Mouse (Mus musculus) limb, embryonic 11.5 days (tissue): Measurements from ENCODE around the gene Rpl23. TPM values are rescaled to one million over a fixed set of nuclear protein-coding genes. Genes with fewer than 3 reads are reported as not detected.

Experiments used
- ATAC-seq: fragments of 200-750 bp; cut with Nextera tagmentation; 2 replicates; pipeline ENCODE4 v1.8.0; 2017; ENCODE audit warnings: low read depth; ENCODE audit not compliant: insufficient number of reproducible peaks, low FRiP score, low TSS enrichment
- DNase-seq: peaks from one replicate; pipeline ENCODE4 v3.0.0-alpha.2; 2015; ENCODE audit warnings: low spot score
- H3K27ac ChIP-seq: fragments of 300-500 bp; sonication (generic); replicated peaks from 2 replicates; pipeline ENCODE4 v1.5.1; 2014; ENCODE audit warnings: low read depth, mild to moderate bottlenecking, low read length
- H3K27me3 ChIP-seq: fragments of 300-500 bp; sonication (generic); 2 replicates; pipeline ENCODE4 v1.6.1; 2014; ENCODE audit warnings: mild to moderate bottlenecking, low read length, mixed read lengths; ENCODE audit not compliant: control insufficient read depth, insufficient read depth
- H3K36me3 ChIP-seq: fragments of 300-500 bp; sonication (generic); 2 replicates; pipeline ENCODE4 v1.6.1; 2014; ENCODE audit warnings: mild to moderate bottlenecking, low read length, moderate library complexity, mixed read lengths; ENCODE audit not compliant: control insufficient read depth, insufficient read depth
- H3K4me1 ChIP-seq: fragments of 300-500 bp; sonication (generic); 2 replicates; pipeline ENCODE4 v1.6.1; 2014; ENCODE audit warnings: low read length, mixed read lengths; ENCODE audit not compliant: control insufficient read depth, insufficient read depth
- H3K4me2 ChIP-seq: fragments of 300-500 bp; sonication (generic); 2 replicates; pipeline ENCODE4 v1.6.1; 2014; ENCODE audit warnings: low read depth, mild to moderate bottlenecking, moderate library complexity; ENCODE audit not compliant: severe bottlenecking
- H3K4me3 ChIP-seq: fragments of 300-500 bp; sonication (generic); 2 replicates; pipeline ENCODE4 v1.5.1; 2014; ENCODE audit warnings: low read depth, low read length
- H3K9ac ChIP-seq: fragments of 300-500 bp; sonication (generic); 2 replicates; pipeline ENCODE4 v1.6.1; 2014; ENCODE audit warnings: mild to moderate bottlenecking, low read length
- H3K9me3 ChIP-seq: fragments of 300-500 bp; sonication (generic); 2 replicates; pipeline ENCODE4 v1.6.1; 2016; ENCODE audit warnings: low read length; ENCODE audit not compliant: control insufficient read depth
- WGBS: fragments of 180-500 bp; shearing (Covaris S2); extraction: QIAGEN DNeasy Blood & Tissue Kit; methylation state at CpG from one replicate; pipeline ENCODE4 v1.1.7; 2014; 5-methylcytosine and 5-hydroxymethylcytosine counted together
- polyA plus RNA-seq: library from polyadenylated mRNA; unstranded; fragments of >200 nt; fragmentation: Nextera tagmentation; extraction: Ambion mirVana; gene quantifications from 2 replicates; pipeline ENCODE4 v1.2.1, GENCODE M21; 2014

The Rpl23 gene
- polyA plus RNA-seq, 1 experiment from 2014 or later = 576 TPM

GRCm38 (mm10) chr11:97806613-97806964 is 24.4 kb upstream of the Rpl23 start:
- no peak overlapping the region for H3K9ac ChIP-seq
- peaks cover 3% of the 10 kb centered on the region for H3K36me3 ChIP-seq
- H3K4me3 ChIP-seq = no peak overlapping the region
- no peaks in the 10 kb centered on the region for H3K27me3 ChIP-seq
- H3K4me2 ChIP-seq = no peak overlapping the region
- ATAC-seq = no peak
- H3K9me3 ChIP-seq = no peaks in the 10 kb centered on the region
- H3K27ac ChIP-seq = no peak overlapping the region
- 75% methylated on average over 7 of the region's 7 CpGs for WGBS
- peaks cover 61% of the 10 kb centered on the region for H3K4me1 ChIP-seq
- DNase-seq = no peak

- ATAC-seq (no peak), DNase-seq (no peak)
- WGBS = 57% methylated on average over 15 of the region's 15 CpGs
- no peaks in the 10 kb centered on the region for H3K9me3 ChIP-seq
- H3K36me3 ChIP-seq = peaks cover 3% of the 10 kb centered on the region
- H3K4me3 ChIP-seq = no peak overlapping the region
- H3K27ac ChIP-seq = no peak overlapping the region
- peaks cover 63% of the 10 kb centered on the region for H3K4me1 ChIP-seq
- no peak overlapping the region for H3K9ac ChIP-seq
- H3K27me3 ChIP-seq = no peaks in the 10 kb centered on the region
- H3K4me2 ChIP-seq = no peak overlapping the region
Measured at GRCm38 (mm10) chr11:97805662-97806612, 23.7 kb upstream of the Rpl23 start.

GRCm38 (mm10) chr11:97804841-97805661 is 22.8 kb upstream of the Rpl23 start:
- H3K36me3 ChIP-seq = peaks cover 3% of the 10 kb centered on the region
- DNase-seq (peak; percentile 42), ATAC-seq (no peak)
- no peaks in the 10 kb centered on the region for H3K9me3 ChIP-seq
- H3K27me3 ChIP-seq = no peaks in the 10 kb centered on the region
- peak overlapping the region; percentile 35; the same call in 1 of the 2 replicates for H3K4me2 ChIP-seq
- peaks cover 59% of the 10 kb centered on the region for H3K4me1 ChIP-seq
- WGBS = 32% methylated on average over 9 of the region's 9 CpGs
- H3K9ac ChIP-seq = no peak overlapping the region
- no peak overlapping the region for H3K27ac ChIP-seq
- H3K4me3 ChIP-seq = no peak overlapping the region

- H3K27ac ChIP-seq = no peak overlapping the region
- WGBS = 79% methylated on average over 5 of the region's 5 CpGs
- H3K36me3 ChIP-seq = peaks cover 3% of the 10 kb centered on the region
- ATAC-seq (no peak), DNase-seq (no peak)
- H3K4me3 ChIP-seq = no peak overlapping the region
- no peaks in the 10 kb centered on the region for H3K9me3 ChIP-seq
- H3K9ac ChIP-seq = no peak overlapping the region
- H3K4me2 ChIP-seq = no peak overlapping the region
- no peaks in the 10 kb centered on the region for H3K27me3 ChIP-seq
- H3K4me1 ChIP-seq = peaks cover 56% of the 10 kb centered on the region
Measured at GRCm38 (mm10) chr11:97803847-97804246, 21.6 kb upstream of the Rpl23 start.

GRCm38 (mm10) chr11:97802495-97802894 is 20.3 kb upstream of the Rpl23 start:
- Histone ChIP-seq H3K36me3 (peaks cover 3% of the 10 kb centered on the region; the same call in 1 of the 2 replicates), H3K27me3 (no peaks in the 10 kb centered on the region), H3K4me2 (no peak overlapping the region), H3K9me3 (no peaks in the 10 kb centered on the region), H3K4me3 (no peak overlapping the region), H3K9ac (no peak overlapping the region), H3K4me1 (peaks cover 46% of the 10 kb centered on the region), H3K27ac (0 out of 2 replicates have a peak overlapping the region, but pooled peaks have one; percentile 8)
- ATAC-seq (no peak), DNase-seq (no peak)
- WGBS = 55% methylated on average over 6 of the region's 6 CpGs

GRCm38 (mm10) chr11:97802194-97802470 is 19.9 kb upstream of the Rpl23 start:
- Histone ChIP-seq H3K4me1 (peaks cover 46% of the 10 kb centered on the region), H3K27me3 (no peaks in the 10 kb centered on the region), H3K9ac (no peak overlapping the region), H3K4me3 (no peak overlapping the region), H3K36me3 (peaks cover 3% of the 10 kb centered on the region; the same call in 1 of the 2 replicates), H3K9me3 (no peaks in the 10 kb centered on the region), H3K4me2 (peak overlapping the region; percentile 85), H3K27ac (no peak overlapping the region)
- 33% methylated on average over 1 of the region's 1 CpGs for WGBS
- no peak for ATAC-seq
- DNase-seq = no peak

- peak overlapping the region; percentile 91 for H3K9ac ChIP-seq
- peaks cover 46% of the 10 kb centered on the region for H3K4me1 ChIP-seq
- H3K9me3 ChIP-seq = no peaks in the 10 kb centered on the region
- DNase-seq (peak; percentile 53), ATAC-seq (no peak)
- no peaks in the 10 kb centered on the region for H3K27me3 ChIP-seq
- peak overlapping the region; percentile 85 for H3K4me2 ChIP-seq
- peak overlapping the region; percentile 96 for H3K27ac ChIP-seq
- WGBS = 25% methylated on average over 8 of the region's 8 CpGs
- H3K4me3 ChIP-seq = peak overlapping the region; percentile 95
- no peaks in the 10 kb centered on the region for H3K36me3 ChIP-seq
Measured at GRCm38 (mm10) chr11:97801409-97802193, 19.4 kb upstream of the Rpl23 start.
